Comparison of ENCODE assay signal across 10 mouse cellular contexts in genomic region chr9:71168511-71168910, GRCm38 (mm10). TPM values are rescaled to one million over a fixed set of nuclear protein-coding genes. Genes with fewer than 3 reads are reported as not detected.
DNase-seq lines count a peak whose midpoint lies in the region; ATAC-seq lines count a peak whose summit lies in the region.
"Had no signal": no experiment of that assay in that cellular context is flagged by ENCODE, and none has a peak within 500 bp of the region (broad histone marks: within the 10 kb centered on the region; RNA-seq: fewer than 3 reads in every experiment).

Aqp9 (minus strand) TSS chr9:71168682.

- no peaks in the 10 kb centered on the region for H3K36me3 ChIP-seq in intestine, embryonic 16.5 days (ENCODE audit: control insufficient read depth, insufficient read depth, low read length)
- H3K36me3 ChIP-seq in neural tube, embryonic 15.5 days, result no peaks in the 10 kb centered on the region

- H3K9me3 ChIP-seq in intestine, embryonic 16.5 days (ENCODE audit: control insufficient read depth, low read length), result no peaks in the 10 kb centered on the region
- no peaks in the 10 kb centered on the region for H3K9me3 ChIP-seq in neural tube, embryonic 15.5 days (replicated peaks)

- DNase-seq in heart, adult 11 months, result peak; percentile 59
- DNase-seq in heart, adult 8-10 months (ENCODE audit: low spot score), result no peak
- DNase-seq in lung, postnatal 10 days, result peak; percentile 10
- DNase-seq in lung, postnatal 4 days, result no peak
- DNase-seq in left cerebral cortex, postnatal 36 days (ENCODE audit: low spot score in 2 of 2), result no peak
- DNase-seq: kidney, postnatal 25 days had no signal

- H3K27me3 ChIP-seq in intestine, embryonic 16.5 days (replicated peaks; ENCODE audit: control insufficient read depth, insufficient read depth, low read length), result no peaks in the 10 kb centered on the region
- H3K27me3 ChIP-seq in neural tube, embryonic 15.5 days (replicated peaks), result no peaks in the 10 kb centered on the region
- H3K27me3 ChIP-seq: CH12.LX had no signal

- peak within 1 kb of the TSS; percentile 68 for H3K27ac ChIP-seq in intestine, embryonic 16.5 days (ENCODE audit: low read length)
- H3K27ac ChIP-seq in neural tube, embryonic 15.5 days (replicated peaks), result peak within 1 kb of the TSS; percentile 70

- H3K9ac ChIP-seq in intestine, embryonic 16.5 days (ENCODE audit: low read depth, low read length), result no peak within 1 kb of the TSS
- no peak within 1 kb of the TSS for H3K9ac ChIP-seq in neural tube, embryonic 15.5 days (replicated peaks)

- H3K4me2 ChIP-seq in intestine, embryonic 16.5 days (ENCODE audit: low read depth, low read length), result 0 out of 2 replicates have a peak within 1 kb of the TSS, but pooled peaks have one; percentile 0
- H3K4me2 ChIP-seq in neural tube, embryonic 15.5 days, result peak within 1 kb of the TSS; percentile 25

- intact Hi-C loops in left cerebral cortex, postnatal 36 days (cut with DNase I), result no loop called here

- WGBS in intestine, embryonic 16.5 days, result 41% methylated on average over 12 of the region's 12 CpGs
- 32% methylated on average over 12 of the region's 12 CpGs for whole genome bisulfite sequencing in neural tube, embryonic 15.5 days

- H3K4me1 ChIP-seq in intestine, embryonic 16.5 days (ENCODE audit: control insufficient read depth, insufficient read depth, low read length), result peaks cover 13% of the 10 kb centered on the region
- H3K4me1 ChIP-seq in neural tube, embryonic 15.5 days, result peaks cover 11% of the 10 kb centered on the region

- no peak for ATAC-seq in intestine, embryonic 16.5 days
- no peak for ATAC-seq in neural tube, embryonic 15.5 days (ENCODE audit: low FRiP score)
- no peak for ATAC-seq in activated CD4-positive, CD25-positive, alpha-beta regulatory T cell, adult 4 months

- no peak within 1 kb of the TSS for H3K4me3 ChIP-seq in intestine, embryonic 16.5 days (ENCODE audit: low read length)
- no peak within 1 kb of the TSS for H3K4me3 ChIP-seq in neural tube, embryonic 15.5 days (replicated peaks)

RNA-seq across cellular contexts. Expression of gene Aqp9, which starts in this region (rescaled TPM):
- 1 to 10 TPM in 1 of 4 experiments, not detected in 3; 1.5 TPM for total RNA-seq in heart, adult 8-10 months (2022)
- polyA plus RNA-seq in intestine, embryonic 16.5 days (2015; fragmentation: Nextera tagmentation; extraction: Ambion mirVana), result 1.1 TPM in 2 replicates
- 0.97 and 1.1 TPM in 2 replicates for polyA plus RNA-seq in neural tube, embryonic 15.5 days (2015; fragmentation: Nextera tagmentation; extraction: Ambion mirVana)
- 1 to 10 TPM; 1.8 to 2.0 TPM for total RNA-seq in left cerebral cortex, postnatal 36 days (2021)
- polyA plus RNA-seq in activated CD4-positive, CD25-positive, alpha-beta regulatory T cell, adult 4 months (2017; shearing (Covaris generic)), result under 1 TPM in 1 of 2 experiments, not detected in 1; 0.18 TPM

Comparison
In these comparisons a context has a peak if more than half of its experiments do, and no peak if none do; other contexts are left out.
1. DNase-seq: peak in heart, adult 11 months (single experiment) and lung, postnatal 10 days (single experiment); none in heart, adult 8-10 months (single experiment), lung, postnatal 4 days (0 of 2) and left cerebral cortex, postnatal 36 days (0 of 2).